Mouse (Mus musculus): Measurements from ENCODE around the gene Odc1. TPM values are rescaled to one million over a fixed set of nuclear protein-coding genes. Genes with fewer than 3 reads are reported as not detected.
"Not testable (repeated sequence)": the region's sequence is repeated elsewhere in the genome, so short reads cannot be mapped to it uniquely, and the experiment has no call there.

Gene Odc1
- 101 and 116 TPM in 2 replicates for polyA plus RNA-seq (2015; fragmentation: Nextera tagmentation; extraction: Ambion mirVana)

DNA sequence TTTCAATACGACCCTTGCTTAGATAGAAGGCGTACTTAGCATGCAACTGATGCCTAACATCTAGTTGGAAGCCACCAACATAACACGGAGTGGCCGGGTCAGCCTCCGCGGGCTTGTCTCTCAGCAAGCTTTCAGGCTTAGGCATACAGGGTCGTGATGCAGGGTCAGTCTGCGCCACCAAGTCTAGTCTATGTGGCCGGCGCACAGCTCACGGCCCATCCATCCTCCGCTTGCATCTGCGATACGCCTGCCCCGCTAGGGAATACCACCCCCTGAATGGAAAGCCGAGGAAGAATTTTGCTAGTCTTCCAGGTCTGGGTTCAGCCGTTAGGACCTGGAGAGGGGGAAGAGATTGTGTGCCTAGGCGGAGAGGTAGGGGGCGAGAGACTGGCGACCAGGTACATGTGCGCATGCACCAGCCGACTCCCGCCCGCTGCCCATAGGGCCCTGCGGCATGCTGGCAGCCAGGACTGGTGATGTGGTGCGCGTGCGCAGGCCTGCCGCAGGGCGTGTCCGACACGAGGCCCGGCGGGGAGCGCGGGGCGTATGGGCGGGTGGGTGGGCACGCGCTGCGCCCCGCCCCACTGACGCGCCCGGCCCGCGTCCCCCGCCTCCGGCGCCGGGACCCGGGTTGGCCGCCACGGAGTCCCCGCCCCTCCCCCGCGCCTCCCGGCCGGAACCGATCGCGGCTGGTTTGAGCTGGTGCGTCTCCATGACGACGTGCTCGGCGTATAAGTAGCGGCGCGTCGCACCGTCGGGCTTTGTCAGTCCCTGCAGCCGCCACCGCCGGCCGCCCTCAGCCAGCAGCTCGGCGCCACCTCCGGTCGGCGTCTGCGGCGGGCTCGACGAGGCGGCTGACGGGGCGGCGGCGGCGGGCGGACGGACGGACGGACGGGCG is at the start of gene Odc1:
Odc1 (plus strand) TSS at position 586 of the 898 bp plus-strand sequence.
- DNase-seq (ENCODE audit: low spot score), result peak; percentile 98

DNA sequence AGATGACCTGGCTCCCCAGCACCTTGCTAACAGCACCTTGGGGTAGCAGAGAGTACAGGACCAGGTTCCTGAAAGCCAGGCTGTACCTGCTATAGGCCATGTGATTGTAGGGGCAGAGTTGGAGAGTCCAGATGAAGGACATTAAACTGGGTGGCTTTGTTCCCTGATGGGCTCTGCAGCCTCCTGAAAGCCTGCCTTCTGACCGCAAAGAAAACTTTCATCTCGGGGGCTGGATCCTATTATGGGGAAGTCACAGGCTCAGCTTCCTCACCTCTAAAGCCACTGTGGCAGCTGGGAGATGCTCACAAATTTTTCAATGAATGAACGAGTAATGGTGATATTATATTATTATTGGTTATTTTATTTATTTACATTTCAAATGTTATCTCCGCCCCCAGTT is 49.8 kb upstream of the Odc1 start:
- no peak for DNase-seq (ENCODE audit: low spot score)

DNA sequence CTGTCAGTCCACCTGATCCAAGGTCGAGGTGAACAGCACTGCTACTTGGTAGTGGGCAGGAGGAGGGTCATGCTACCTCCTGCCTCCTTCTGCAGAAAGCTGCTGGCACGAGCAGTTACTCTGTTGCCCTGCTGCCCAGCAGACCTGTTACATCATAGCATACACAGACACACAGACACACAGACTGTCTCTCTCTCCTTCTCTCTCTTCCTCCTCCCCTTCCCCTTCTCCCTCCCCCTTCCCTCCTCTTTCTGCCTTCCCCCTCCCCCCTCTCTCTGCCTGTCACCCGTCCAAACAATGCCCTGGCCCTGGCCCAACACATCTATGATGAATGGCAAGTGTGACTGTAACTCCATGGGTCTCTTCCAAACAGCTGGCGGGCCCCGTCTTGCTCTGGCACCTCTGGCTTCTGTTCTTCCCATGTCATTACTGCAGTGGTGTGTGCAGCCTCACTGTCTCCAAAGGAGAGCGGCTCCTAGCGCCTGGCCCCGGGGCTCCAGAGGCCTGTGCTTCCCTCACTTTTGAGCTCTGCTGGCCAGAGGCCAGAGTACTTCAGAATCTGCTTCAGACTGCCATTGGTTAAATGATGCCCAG is 48.6 kb upstream of the Odc1 start:
- DNase-seq (ENCODE audit: low spot score), result no peak

DNA sequence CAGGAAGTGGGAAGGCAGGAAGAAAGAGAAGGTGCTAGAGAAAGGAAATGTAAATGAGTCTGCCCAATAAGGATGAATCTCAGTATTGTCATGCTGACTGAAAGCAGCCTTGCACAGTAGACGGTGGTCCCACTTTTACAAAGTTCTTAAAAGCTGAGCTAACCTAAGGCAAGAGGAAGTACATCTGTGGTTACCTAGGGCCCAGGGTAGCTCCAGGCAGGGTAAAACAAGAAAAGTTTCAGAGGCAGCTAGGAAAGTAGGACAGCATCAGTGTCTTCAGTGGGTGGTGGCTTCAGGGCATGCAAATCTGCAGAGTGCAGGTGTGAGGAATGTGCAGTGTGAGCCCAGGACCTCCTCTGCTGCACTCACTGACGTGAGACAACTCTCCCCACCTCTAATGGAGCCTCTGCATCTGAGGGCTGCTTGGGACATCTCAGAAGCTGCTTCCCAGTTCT is 38.9 kb upstream of the Odc1 start:
- peak; percentile 85 for DNase-seq (ENCODE audit: low spot score)

DNA sequence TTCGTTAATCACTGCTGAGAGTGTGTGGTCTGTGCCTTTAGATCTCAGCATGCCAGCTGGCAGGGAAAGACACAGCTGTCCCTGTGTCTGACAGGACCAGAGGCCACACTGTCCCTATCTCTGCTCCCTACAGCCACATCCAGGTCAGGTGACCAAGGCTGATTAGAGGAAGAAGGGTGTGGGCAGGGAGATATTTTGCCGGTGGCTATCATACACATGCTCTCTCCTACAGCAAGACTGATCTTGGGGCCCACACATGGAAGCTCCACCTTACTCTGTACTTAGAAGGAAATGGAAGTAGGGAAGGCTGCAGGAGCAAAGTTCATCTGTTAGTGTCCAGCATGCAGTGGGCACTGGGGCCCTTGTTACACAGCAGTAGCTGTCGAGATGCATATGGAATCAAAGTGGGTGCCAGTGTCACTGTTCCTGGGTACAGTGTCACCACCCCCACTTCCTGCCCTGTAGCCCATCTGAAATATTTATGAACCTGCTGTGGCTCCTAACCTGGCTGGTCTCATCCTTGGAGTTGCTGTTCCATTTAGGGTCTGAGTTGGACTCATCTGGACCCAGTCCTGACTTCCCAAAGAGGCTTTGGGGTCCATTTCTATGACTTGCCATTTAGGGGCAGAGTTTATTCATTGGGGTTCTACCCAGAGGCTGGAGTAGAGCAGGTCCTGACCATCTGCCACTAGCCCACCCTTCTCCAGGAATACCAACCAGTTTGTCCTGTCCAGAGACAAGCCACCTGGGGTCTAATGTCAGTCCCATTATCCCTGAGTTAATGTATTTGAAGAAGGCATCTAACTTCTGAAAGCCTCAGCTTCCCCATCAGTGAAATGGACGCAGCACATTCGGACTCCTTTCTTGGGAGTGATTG is 38.2 kb upstream of the Odc1 start:
- DNase-seq (ENCODE audit: low spot score), result peak; percentile 25

DNA sequence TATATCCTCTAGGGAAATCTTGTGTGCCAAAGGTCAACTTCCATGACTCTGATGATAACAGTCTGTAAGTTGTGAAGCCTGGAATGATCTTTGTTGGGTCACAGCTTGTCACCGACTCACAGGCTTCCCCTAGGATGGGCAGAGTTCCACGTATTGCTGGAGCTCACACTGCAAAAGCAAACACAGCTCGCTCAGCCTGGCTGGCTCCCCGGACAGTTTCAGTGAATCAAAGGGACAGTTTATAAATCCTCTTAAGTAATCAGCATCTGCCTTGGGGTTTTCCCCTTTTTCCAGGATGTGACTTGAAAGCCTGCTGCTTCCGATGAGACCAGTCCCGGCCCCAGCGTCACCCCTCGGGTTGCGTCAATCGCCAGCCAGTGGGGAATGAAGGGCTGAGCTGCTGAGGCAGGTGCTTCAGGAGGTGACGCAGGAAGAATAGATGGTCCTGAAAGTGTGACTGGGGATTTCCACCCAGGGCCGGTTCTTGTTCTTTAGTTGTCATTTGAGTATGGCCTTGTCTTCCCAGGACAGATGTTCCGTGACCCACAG is 37.5 kb upstream of the Odc1 start:
- no peak for DNase-seq (ENCODE audit: low spot score)

DNA sequence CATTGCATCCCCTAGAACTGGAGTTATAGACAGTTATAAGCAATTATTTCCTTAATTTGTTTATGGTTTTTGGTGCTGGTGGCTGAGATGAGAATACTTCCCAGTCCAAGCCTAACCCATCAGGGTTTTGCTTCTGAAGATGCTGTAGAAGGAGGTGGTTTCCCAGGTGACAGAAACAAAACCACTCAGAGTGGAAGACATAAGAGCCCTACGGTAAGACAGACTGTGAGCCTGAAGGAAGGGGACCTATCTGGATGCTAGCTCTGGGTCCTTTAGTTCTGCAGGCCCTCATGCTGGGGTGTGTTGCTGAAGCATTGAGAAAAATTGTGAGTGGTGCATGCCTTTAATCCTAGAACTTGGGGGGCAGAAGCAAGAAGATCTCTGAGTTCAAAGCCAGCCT is 35.3 kb upstream of the Odc1 start:
- no peak for DNase-seq (ENCODE audit: low spot score)

DNA sequence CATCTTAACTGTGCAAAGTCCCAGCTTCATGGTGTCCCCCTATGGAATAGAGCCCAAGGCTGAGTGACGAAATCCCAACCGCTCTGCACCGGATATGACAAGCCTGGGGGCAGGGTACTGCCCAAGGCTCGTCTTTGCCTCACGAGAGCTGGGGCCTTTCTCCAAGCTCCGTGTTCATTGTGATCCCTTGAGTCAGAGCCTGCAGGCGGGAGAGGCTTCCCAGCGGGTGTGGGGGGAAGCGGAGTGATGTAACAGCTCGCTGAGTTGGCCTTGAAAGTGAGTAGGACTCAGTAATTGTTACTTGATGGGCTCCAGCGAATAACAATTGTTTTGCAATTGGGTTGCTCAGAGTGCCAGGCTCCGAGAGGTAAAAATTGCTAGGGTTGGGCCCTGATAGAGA is 34.4 kb upstream of the Odc1 start:
- no peak for DNase-seq (ENCODE audit: low spot score)

DNA sequence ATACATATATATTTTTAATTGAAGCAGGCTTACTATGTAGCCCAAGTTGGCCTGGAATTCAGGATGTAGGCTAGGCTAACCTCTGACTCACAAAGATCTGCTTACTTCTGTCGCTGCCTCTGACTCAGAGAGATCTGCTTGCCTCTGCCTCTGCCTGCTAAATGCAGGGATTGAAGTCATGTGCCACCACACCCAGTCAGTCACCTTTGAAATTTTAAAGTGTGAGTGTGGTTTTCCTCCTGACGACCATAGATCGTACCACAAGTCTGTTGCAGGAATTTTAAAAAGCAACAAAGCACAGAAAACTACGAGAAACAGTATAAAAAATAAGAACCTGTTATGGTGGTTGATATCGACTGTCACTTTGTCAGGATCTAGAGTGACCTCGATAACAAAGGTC is 33.6 kb upstream of the Odc1 start:
- DNase-seq (ENCODE audit: low spot score), result no peak

DNA sequence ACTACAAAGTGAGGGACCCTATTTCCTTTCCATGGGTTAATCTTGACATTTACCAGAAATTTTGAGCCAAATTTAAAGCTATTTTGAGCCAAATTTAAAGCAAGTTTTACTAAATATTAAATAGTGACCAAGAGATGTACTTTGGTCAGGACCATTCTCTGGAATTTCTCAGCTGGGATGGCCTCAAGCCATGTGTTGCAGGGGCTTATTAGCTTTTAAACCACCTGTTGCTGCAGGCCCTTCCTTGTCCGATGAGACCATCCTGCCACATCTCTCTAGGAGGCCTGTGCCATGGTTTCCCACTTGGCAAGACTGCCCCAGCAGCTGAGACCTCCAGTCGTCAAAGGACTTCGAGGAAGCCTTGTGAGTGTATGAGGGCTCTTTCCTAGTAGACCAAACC is 15.4 kb upstream of the Odc1 start:
- DNase-seq (ENCODE audit: low spot score), result no peak

DNA sequence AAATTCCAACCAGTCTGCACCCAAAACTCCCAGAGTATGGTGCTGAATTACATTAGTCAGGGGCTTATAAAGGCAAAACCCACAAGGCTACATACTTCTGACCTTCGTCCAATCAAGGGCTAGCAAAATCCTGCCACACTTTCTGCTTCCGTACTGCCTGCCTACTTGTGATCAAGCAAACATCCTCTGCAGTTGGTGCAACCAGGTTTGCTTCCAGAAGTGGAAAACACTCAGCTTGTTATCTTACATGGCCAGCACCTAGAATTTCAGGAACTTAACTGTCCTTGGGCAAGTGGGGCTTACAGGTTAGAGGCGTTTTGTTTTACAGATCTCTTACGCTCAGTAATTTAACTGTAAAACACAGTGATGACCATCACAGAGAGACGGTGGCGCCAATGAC is 14.9 kb upstream of the Odc1 start:
- no peak for DNase-seq (ENCODE audit: low spot score)

DNA sequence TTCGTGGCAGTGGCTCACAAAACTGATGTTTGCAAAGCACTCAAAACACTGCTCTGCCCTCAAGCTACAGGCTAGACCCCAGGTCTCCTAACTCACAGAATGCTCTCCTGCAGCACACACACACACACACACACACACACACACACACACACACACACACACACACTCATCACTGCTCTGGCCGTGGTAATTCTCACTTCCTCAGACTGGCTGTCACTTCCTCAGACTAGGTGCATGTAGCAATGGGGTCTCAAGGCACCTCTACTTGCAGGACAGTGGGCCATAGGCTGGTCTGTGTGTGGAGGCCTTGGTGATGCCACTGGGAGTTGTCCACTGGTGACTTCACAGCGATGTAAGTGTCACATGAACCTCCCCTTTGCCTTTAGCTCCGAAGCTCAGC is 13.8 kb upstream of the Odc1 start:
- DNase-seq (ENCODE audit: low spot score), result no peak

DNA sequence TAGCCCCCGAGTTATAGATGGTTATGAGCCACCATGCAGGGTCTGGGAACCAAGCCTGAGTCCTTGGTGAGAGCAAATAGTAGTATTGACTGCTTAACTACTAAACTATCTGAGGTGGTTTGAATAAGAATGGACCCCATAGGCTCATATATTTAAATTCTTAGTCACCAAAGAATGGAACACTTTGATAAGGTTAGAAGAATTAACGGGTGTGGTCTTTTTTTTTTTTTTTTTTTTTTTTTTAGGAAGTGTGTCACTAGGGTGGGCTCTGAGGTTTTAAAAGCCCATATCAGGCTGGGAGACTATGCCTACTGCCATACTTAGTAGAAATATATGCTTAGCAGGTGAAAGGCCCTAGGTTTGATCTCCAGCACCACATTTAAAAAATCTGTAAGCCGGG is 8.4 kb upstream of the Odc1 start:
- DNase-seq (ENCODE audit: low spot score), result no peak

DNA sequence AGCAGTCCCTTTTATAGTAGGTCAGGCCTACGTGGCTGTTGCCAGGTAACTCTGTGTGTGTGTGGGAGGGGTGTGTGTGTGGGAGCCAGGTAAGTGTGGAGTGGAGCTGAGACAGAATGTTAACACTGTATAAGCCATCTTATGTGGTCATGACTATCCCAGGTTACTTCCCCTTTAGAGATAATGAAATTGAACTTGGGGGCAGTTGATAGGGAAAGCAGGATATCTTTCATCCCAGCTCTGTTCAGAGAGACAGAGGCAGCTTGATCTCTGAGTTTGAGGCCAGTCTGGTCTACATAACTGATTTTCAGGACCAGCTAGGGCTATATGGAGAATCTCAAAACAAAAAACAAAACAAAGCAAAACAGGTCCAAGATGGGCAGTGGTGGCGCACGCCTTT is 7.4 kb upstream of the Odc1 start:
- DNase-seq (ENCODE audit: low spot score), result no peak

DNA sequence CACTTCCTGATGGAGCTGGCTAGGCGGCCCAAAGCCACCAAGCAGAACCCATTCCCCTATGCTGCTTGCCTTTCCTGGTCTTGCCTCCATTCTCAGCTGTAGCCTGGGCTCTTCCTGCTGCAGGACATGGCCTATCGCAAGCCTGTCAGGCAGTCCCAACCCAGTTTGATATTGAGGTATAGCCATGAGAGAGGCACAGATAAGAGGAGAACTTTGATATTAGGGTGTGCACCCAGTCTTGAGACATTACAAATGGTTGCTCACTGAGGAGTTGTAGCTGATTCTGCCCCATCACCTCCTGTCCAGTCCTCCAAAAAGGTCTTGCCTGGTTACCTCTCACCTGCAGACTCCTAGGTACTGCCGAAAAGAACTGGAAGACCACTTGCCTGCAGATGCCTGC is 6.5 kb upstream of the Odc1 start:
- DNase-seq (ENCODE audit: low spot score), result no peak

DNA sequence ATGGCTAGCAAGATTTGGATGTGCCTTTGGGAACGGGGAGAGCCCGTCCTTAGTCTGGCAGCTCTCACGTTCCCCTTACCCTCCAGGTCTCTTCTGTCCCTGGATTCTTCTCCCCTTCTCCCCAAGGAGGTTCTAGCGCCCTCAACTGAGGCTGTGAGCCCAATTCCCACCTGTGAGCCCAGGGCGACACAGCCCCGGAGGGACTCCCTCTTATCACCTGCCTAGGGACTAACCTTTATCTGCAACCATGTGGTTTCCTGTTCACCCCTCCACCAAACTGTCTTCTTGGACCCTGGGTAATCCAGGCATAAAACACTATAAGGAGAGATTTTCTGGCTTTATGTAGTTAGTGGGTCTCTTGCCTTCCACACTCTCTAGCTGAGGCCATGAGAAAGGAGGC is 5.6 kb upstream of the Odc1 start:
- DNase-seq (ENCODE audit: low spot score), result no peak

DNA sequence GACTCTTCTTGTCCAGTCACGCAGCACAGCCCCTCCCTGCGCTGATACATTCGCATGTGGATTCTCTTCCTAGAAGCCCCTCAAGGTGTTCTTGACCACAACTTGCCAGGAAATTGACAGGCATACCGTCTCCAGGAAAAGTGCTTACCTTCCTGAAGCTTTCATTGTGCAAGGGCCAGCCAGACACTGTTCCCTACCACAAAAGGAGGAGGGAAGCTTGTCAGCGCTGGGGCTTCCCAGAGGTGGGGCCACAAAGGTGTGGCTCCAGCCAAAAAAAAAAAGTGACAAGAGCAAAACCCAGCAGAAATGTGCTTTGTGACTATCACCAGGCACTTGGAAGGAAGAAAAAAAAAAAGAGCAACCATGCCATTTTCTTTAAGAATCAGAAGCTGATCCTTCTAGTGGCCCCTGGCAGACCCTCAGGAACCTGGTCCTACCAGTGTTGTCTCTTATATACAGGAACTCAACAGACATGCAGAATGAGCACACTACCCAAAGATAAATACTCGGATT is 4.5 kb upstream of the Odc1 start:
- no peak for DNase-seq (ENCODE audit: low spot score)

DNA sequence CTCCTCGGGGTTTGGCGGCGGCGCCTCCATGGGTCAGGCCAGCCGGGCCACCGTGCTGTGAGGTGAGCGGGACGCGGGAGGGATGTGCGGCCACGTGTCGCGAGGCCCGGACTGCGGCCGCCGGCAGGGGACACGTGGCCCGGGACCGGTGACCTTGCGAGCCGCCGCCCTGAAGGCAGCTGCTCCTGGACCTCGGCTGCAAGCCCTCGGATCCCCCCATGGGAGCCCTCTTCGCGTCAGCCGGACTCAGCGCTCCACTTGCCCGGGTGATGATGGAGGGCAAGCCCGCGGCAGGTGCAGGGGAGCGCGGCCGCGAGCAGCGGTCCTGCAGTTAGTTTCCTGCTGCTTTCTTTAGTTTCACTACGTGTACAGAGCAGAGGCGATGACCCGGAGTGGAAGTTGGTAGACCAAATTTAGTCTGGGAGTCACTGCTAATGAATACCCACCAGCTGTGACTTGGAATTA is 545 bp downstream of the Odc1 start:
- peak; percentile 50 for DNase-seq (ENCODE audit: low spot score)

DNA sequence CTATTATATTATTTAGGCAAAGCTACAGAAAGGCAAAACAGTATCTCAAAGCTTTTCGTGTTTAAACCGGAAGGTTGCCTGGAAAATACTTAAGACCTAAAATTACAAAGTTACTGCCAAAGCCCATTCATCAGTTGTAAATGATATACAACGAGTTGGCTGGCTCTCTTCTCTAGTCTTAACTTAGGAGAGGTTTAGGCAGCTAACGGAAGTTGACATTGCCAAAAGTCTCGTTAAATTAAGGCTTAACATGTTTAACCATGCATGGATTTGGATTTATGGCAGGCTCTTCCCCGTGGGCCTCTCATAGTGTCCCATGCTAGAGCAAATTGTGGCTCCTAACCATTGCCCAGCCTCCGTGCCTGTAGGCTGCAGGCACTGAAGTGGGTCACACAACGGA is 1.3 kb downstream of the Odc1 start:
- peak; percentile 22 for DNase-seq (ENCODE audit: low spot score)

DNA sequence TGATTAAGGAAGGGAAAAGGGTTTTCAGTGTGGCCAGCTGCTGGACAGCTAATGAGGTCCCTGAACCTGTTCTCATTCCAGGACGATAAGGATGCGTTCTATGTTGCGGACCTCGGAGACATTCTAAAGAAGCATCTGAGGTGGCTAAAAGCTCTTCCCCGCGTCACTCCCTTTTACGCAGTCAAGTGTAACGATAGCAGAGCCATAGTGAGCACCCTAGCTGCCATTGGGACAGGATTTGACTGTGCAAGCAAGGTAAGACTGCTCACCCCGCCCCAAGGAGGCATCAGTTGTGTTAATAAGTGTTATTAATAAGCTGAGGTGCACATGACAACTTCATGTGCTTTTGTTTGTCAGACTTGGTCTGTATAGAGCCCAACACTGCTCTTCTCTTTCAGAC is 3.0 kb downstream of the Odc1 start:
- not testable (repeated sequence) for DNase-seq (ENCODE audit: low spot score)

DNA sequence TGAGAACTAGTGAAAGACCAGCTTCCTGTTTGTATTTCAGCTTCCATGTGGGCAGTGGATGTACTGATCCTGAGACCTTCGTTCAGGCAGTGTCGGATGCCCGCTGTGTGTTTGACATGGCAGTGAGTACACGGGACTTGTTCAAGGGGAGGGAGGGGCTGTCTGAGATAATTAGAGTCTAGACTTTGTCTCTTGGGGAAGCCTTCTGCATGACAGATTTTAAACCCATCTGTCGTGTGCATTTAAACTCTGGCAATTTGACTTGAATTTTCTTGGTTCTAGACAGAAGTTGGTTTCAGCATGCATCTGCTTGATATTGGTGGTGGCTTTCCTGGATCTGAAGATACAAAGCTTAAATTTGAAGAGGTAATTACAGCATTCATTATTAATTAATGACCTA is 3.9 kb downstream of the Odc1 start:
- DNase-seq (ENCODE audit: low spot score), result no peak

All from thymus, postnatal 0 days (tissue).